Mouse (Mus musculus) gastrocnemius, adult 18-20 months (tissue): ENCODE measurements at regions not wholly inside any gene's neighbourhood (a gene's known extent, or its start where the extent isn't known, plus 50 kb on each side); places are given as distances from the start of the nearest gene placed in this dataset.
A peak's percentile ranks its signal among the peaks of the same experiment; 100 is the strongest.

Source experiments
- DNase-seq: peaks from one replicate; pipeline ENCODE4 v3.0.0; 2021; ENCODE audit warnings: low spot score

GRCm38 (mm10) chrX:7474831-7475230, 98.6 kb upstream of the Foxp3 start:
- no peak for DNase-seq

- DNase-seq, result peak; percentile 1
Measured at GRCm38 (mm10) chrX:7473814-7474213, 98.2 kb upstream of the Usp27x start.

- DNase-seq, result no peak
Measured at GRCm38 (mm10) chrX:7469801-7470200, 94.2 kb upstream of the Usp27x start.

DNA sequence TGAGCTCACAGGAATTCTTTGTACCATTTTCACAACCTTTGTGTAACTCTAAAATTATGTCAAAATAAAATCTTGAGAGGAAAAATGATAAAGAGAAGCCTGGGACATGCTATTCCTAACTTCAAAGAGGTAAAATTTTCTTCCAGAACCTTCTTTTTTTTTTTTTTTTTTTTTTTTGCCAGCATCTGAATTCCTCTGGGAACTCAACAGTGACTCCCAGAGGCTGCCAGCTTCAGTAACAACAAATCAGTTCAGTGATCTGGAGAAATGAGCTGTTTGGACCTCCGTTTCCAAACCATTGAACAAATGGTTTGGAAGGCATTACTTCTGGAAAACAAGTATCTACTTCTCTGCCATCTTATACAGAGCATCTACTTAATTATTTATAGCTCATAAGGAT, 92.4 kb upstream of the Usp27x start:
- no peak for DNase-seq

DNA sequence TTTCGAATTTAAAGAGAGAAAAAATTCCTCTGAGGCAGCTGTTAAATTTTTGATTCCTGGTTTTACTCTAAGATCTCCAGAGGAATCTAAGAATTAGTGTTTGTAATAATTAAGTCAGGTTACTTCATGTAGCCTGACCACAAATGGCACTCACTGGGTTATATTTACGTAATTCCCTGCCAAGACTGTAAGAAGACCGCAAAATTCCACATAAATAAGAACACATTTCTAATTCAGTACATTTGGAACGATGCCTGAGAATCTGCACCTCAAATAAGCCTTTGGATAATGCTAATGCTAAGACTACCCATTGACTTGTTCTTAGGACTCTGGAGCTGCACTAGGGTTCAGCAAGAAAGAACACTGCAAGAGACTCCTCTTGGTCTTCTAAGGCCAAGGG, 81.2 kb upstream of the Usp27x start:
- DNase-seq, result no peak

DNA sequence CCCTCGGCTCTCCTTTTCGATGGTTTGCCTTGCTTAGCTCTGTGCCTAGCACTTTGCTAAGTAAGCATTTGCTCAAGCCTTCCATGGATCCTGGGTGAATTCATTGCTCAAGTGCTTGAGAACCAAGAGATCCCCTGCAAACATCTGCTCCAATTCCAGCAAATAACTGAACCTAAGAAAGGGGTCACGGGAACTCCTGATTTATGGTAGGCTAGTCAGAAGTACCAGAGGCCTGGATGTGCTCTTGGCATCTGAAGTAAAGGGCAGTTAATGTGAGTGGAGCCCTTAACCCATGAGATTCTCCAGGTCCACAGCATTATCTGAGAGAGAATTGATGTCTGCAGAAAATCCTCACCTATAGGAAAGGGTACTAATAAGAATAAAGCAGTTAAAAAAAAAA, 69.4 kb upstream of the Usp27x start:
- DNase-seq, result no peak

- no peak for DNase-seq
Measured at GRCm38 (mm10) chrX:7444583-7444982, 69.0 kb upstream of the Usp27x start.

- no peak for DNase-seq
Measured at GRCm38 (mm10) chrX:7443996-7444421, 68.4 kb upstream of the Usp27x start.

DNA sequence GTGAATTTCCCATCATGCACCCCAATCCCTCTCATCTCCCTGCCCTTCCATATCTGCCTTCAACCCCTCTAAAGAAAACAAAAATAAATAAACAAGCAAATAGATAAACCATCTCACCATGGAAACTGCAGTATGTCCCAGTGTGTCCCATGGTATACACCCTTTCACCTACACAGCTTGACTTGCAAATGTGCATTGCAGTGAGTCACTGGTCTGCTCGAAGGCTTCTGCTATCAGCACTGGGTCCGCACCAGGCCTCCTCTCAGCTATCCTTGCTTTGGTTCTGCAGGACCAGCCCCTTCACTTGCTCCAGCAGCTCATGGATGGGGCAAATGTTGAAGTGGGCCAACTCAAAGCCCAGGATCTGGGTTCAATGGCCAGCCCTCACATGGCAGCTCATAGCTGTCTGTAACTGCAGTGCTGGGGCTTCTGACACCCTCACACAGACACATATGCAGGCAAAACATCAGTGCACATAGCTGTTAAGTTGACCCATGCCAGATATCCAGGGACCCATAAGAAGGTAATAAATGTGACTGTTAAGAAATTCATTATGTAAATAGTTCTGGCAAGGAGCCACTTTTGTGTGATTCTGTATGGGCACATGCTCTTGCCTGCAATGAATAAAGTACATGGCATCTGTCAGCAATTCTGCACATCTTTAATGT, 59.9 kb upstream of the Usp27x start:
- DNase-seq, result no peak

DNA sequence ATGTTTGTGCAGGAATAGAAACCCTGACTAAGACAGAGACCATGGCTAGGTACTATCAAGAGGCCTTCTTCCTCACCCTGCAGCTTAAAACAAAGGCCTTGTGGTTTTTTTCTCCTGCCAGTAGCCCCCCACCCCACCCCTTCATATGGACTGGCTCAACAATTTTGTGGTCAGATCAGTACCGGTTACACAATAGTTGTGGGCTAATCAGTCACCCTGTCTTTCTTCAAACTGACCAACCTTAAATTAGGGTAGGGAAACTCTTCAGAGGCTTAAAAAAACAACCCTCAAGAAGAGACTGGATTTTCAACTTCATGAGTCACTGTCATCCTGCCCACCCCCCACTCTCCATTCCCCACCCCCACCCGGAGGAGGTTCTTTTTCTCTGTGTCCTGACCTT, 58.6 kb upstream of the Usp27x start:
- no peak for DNase-seq

DNA sequence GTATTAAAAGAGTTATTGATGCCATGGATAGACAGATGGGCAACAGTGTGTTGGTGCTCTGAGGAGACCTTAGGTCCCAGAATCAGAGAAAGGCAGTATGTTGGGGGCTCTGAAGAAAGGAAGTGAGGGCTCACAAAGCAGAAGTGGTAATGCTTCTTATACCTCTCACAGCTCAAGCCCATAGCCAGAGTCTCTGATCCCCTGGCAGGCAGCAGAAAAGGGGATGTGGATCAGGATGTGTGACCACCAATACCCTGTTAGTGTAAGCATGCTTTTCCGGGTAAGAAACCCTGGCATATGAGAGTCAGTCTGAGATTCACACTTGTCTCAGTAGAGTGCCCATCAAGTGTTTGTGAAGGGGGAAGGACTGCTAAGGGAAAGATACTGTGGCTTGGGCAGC, 54.8 kb upstream of the Usp27x start:
- DNase-seq, result no peak

DNA sequence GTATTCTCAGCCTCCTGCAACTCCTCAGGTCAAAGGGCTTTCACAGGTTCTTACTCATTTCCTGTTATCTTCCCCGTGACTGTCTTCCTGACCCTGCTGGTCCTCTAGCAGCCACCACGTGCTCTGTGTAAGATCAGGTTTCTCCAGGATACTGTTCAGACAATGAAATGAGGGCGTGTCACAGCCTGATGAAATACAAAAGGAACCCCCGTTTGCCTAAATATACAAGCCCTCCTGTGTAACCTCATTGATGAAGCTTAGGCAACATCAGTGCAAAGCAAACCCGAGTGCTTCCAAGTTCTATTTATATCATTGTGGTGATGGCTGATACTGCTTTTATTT, 53.9 kb upstream of the Usp27x start:
- DNase-seq, result no peak

- peak; percentile 5 for DNase-seq
Measured at GRCm38 (mm10) chrX:7428621-7429523, 53.2 kb upstream of the Usp27x start.
